Mouse (Mus musculus) heart, adult 2 months (tissue): ENCODE measurements around the gene Olfr270.

ENCODE experiments used
- CTCF ChIP-seq: fragments of 200-600 bp; IDR thresholded peaks from 2 replicates; pipeline ENCODE4 v1.8.1; 2022; ENCODE audit warnings: antibody characterized with exemption, mild to moderate bottlenecking, moderate library complexity
- EP300 ChIP-seq: fragments of 200-500 bp; IDR thresholded peaks from 2 replicates; pipeline ENCODE4 v1.6.1; 2011; ENCODE audit warnings: low read depth, low read length, control low read depth; ENCODE audit not compliant: insufficient read depth
- POLR2A ChIP-seq: fragments of 200-500 bp; IDR thresholded peaks from 2 replicates; pipeline ENCODE4 v1.6.1; 2011; ENCODE audit warnings: mild to moderate bottlenecking, low read depth, low read length, control low read depth; ENCODE audit not compliant: insufficient read depth

GRCm38 (mm10) chr4:52958693-52959092 is 5.7 kb upstream of the Olfr270 start:
- TF ChIP-seq CTCF (peak; percentile 37), POLR2A (no peak), EP300 (no peak)
